Mouse (Mus musculus): ENCODE measurements around the gene Eps15. TPM values are rescaled to one million over a fixed set of nuclear protein-coding genes. Genes with fewer than 3 reads are reported as not detected.

Gene Eps15
- polyA plus RNA-seq, 1 experiment from 2014 or later = 56.2 TPM

DNA sequence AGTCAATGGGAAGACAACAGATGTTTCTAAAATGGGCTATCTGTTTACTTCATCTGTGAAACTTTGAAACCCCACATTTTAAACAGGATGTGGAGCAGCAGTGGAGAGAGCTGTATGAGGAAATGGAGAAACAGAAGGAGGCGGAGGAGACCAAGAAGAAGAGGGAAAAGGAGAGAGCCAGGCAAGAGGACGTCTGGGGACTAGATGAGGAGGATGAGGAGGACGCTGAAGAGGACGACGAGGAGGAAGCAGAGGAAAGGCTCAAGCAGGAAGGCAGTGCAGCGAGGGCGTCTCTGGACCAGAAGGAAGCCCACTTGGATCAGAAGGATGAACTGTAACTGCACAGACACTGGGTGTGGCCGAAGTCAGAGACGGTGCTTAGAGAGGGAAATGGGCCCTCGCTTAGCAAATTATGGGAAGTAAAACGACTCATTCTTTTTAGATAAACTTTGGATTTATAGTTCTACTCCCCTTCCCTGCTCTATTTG, 26.4 kb upstream of the Eps15 start:
- Histone ChIP-seq H3K9me3 (no peaks in the 10 kb centered on the region), H3K4me1 (no peaks in the 10 kb centered on the region), H3K4me3 (no peak overlapping the region), H3K4me2 (replicated peaks) (no peak overlapping the region), H3K27me3 (no peaks in the 10 kb centered on the region), H3K9ac (replicated peaks) (no peak overlapping the region), H3K27ac (replicated peaks) (no peak overlapping the region), H3K36me3 (no peaks in the 10 kb centered on the region)
- WGBS = 77% methylated on average over 11 of the region's 11 CpGs
- ATAC-seq (ENCODE audit: low FRiP score, low read depth) = no peak

DNA sequence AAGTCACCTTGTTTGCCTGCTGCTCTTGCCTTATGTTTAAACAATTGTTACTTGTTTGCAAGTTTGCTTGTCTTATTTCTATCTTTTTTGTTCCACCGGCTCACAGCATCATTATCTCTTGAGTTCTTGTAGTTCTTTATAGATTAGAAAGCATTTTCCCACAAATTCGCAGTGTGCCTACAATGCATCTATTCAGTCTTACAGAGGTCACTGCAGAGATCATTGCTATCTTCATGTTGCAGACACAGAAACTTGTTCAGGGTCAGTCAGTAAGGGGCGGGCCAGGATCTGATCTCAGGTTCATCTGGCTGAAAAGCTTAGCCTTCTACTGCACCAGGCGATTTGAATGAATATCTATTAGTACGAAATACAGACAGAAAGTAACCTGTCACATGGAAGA, 25.6 kb upstream of the Eps15 start:
- H3K9me3 ChIP-seq = no peaks in the 10 kb centered on the region
- no peak overlapping the region for H3K27ac ChIP-seq (replicated peaks)
- no peak overlapping the region for H3K4me3 ChIP-seq
- ATAC-seq (ENCODE audit: low FRiP score, low read depth) = no peak
- H3K4me2 ChIP-seq (replicated peaks) = no peak overlapping the region
- no peaks in the 10 kb centered on the region for H3K4me1 ChIP-seq
- H3K36me3 ChIP-seq = no peaks in the 10 kb centered on the region
- no peaks in the 10 kb centered on the region for H3K27me3 ChIP-seq
- no peak overlapping the region for H3K9ac ChIP-seq (replicated peaks)
- WGBS = 85% methylated on average over 5 of the region's 5 CpGs

DNA sequence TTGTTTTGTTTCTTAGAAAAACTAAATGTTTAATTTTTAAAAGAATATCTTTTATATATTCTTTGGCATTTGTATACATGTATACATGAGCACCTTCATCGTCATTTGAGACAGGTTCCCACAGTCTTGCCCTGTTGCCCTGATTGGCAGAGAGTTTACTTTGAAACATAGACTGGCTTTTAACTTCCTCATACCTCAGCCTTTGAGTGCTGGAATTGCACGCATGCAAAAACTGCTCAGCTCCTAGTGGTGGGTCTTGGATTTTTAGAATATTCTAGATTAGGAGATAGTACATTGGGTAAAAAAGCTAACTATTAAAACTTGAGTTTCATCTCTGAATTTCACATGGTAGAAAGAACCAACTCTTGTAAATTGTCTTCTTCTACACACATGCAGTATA, 24.7 kb upstream of the Eps15 start:
- Histone ChIP-seq H3K9ac (replicated peaks) (no peak overlapping the region), H3K4me3 (no peak overlapping the region), H3K27ac (replicated peaks) (no peak overlapping the region), H3K4me2 (replicated peaks) (no peak overlapping the region), H3K27me3 (no peaks in the 10 kb centered on the region), H3K9me3 (no peaks in the 10 kb centered on the region), H3K36me3 (no peaks in the 10 kb centered on the region), H3K4me1 (no peaks in the 10 kb centered on the region)
- WGBS = 90% methylated on average over 2 of the region's 2 CpGs
- ATAC-seq (ENCODE audit: low FRiP score, low read depth) = no peak

DNA sequence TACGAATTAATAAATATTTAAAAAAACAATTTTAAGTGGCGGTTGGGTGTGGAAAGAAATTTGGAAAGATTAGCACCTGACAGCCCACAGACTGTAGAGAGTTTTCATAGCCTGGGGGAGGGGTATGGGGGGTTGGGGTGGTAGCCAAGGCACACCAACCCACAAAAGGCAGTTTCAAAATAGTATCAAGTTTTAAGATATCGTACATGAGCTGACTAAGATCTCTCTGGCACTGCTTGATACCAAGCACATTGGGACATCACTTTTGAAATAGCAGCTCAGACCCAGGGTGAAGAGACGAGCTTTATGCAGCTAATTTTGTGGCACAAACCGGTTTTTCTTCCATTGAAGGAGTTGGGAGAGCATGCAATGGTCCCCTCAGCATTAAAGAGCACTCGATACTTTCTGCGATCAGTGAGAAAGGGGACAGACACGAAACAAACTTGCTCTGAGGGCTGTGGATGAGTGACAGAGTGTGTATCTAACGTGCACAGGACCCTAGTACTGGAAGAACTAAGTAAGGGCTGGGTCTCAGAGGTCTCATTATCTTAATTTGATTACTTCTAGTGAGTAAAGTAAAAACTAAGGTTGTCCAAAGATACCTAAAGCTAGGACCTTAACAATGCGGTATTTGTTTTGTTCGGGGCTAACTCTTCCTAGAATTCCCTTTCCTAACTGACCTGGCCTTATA, 24.2 kb upstream of the Eps15 start:
- no peak overlapping the region for H3K27ac ChIP-seq (replicated peaks)
- 83% methylated on average over 11 of the region's 11 CpGs for WGBS
- no peak for ATAC-seq (ENCODE audit: low FRiP score, low read depth)

DNA sequence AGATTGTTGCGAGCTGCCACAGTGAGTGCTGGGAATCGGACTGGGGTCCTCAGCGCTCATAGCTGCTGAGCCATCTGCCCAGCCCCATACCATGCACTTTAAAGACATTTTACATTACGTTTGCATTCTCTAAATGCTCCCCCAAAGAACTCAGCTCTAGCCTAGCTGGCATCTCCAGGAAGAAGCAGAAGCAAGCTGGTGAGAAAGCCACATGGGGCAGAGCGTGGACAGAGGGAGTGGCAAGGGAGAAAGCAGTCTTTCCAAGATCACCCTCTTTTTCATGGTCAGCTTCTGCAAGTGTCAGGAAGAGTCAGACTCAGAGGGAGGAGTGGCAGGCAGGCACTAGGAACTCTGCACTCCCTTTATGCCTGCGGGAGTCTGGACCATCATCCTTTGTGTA, 23.3 kb upstream of the Eps15 start:
- no peak for ATAC-seq (ENCODE audit: low FRiP score, low read depth)
- no peaks in the 10 kb centered on the region for H3K9me3 ChIP-seq

More for the DNA sequence above, 24.2 kb upstream of the Eps15 start:
- Histone ChIP-seq H3K4me2 (replicated peaks) (no peak overlapping the region), H3K27me3 (no peaks in the 10 kb centered on the region), H3K4me3 (no peak overlapping the region), H3K9ac (replicated peaks) (no peak overlapping the region), H3K4me1 (no peaks in the 10 kb centered on the region), H3K9me3 (no peaks in the 10 kb centered on the region), H3K36me3 (no peaks in the 10 kb centered on the region)

DNA sequence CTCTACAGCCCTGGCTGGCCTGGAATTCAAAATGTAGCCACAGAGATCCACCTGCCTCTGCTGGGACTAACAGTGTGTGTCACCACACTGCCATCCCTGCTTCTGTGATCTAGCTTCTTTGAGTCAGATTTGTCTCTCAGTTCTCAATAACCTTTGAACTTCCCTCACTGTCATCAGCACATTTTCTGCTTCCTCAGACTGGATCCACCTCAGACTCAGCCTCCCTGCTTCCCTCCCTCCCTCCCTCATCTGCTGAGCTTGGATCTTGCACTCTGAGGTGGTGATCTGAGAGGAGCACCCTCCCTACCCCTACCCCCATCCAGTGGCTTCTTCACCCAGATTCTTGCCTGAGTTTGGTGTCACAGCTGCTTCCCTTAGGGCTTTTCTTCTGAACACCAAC, 22.4 kb upstream of the Eps15 start:
- Histone ChIP-seq H3K4me2 (replicated peaks) (no peak overlapping the region), H3K9me3 (no peaks in the 10 kb centered on the region), H3K9ac (replicated peaks) (no peak overlapping the region), H3K27me3 (no peaks in the 10 kb centered on the region), H3K4me3 (no peak overlapping the region), H3K27ac (replicated peaks) (no peak overlapping the region), H3K36me3 (no peaks in the 10 kb centered on the region), H3K4me1 (no peaks in the 10 kb centered on the region)
- no peak for ATAC-seq (ENCODE audit: low FRiP score, low read depth)

More for the DNA sequence above, 23.3 kb upstream of the Eps15 start:
- no peak overlapping the region for H3K4me2 ChIP-seq (replicated peaks)
- H3K36me3 ChIP-seq = no peaks in the 10 kb centered on the region
- no peaks in the 10 kb centered on the region for H3K4me1 ChIP-seq
- H3K4me3 ChIP-seq = no peak overlapping the region
- no peak overlapping the region for H3K27ac ChIP-seq (replicated peaks)
- no peaks in the 10 kb centered on the region for H3K27me3 ChIP-seq
- no peak overlapping the region for H3K9ac ChIP-seq (replicated peaks)
- WGBS = 85% methylated on average over 6 of the region's 6 CpGs

DNA sequence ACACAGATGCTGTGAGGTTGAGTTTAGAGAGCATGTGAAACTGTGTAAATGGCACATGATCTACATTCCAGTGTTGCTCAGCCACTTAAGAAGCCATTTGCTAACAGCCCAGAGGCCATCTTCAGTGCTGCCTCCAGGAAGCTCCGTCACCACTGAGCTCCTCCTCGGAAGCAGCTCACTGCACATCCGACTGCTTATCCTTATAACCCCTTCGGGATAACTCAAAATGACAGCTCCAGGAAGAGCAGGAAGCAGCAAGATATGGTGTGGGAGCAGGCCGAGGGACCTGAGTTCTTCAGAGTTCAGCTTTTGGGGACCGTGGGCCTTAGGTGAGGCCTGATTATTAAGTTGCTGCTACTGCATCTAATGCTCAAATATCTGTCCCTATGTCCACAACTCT, 18.0 kb upstream of the Eps15 start:
- no peaks in the 10 kb centered on the region for H3K27me3 ChIP-seq
- no peak overlapping the region for H3K9ac ChIP-seq (replicated peaks)
- WGBS = 78% methylated on average over 6 of the region's 6 CpGs
- H3K4me2 ChIP-seq (replicated peaks) = no peak overlapping the region
- H3K9me3 ChIP-seq = no peaks in the 10 kb centered on the region
- H3K4me3 ChIP-seq = no peak overlapping the region
- H3K27ac ChIP-seq (replicated peaks) = no peak overlapping the region
- ATAC-seq (ENCODE audit: low FRiP score, low read depth) = no peak
- no peaks in the 10 kb centered on the region for H3K4me1 ChIP-seq
- H3K36me3 ChIP-seq = no peaks in the 10 kb centered on the region

DNA sequence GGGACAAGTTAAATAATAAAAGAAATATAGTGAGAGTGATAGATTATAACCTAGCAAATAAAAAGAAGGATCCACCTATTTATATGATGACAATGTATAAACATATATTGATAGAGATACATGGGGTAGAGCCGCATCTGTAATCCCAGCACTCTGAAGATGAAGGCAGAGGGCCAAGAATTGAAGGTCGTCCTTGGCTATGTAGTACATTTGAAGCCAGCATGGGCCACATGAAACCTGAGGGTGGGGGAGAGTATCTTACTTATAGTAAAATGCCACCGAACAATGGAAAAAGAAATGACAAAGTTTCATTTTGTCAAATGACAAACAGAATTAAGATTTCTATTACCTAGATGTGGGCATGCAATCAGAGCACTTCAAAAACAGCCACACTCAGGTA, 14.0 kb upstream of the Eps15 start:
- no peaks in the 10 kb centered on the region for H3K4me1 ChIP-seq
- ATAC-seq (ENCODE audit: low FRiP score, low read depth) = no peak
- H3K9me3 ChIP-seq = no peaks in the 10 kb centered on the region
- no peak overlapping the region for H3K9ac ChIP-seq (replicated peaks)
- no peak overlapping the region for H3K4me3 ChIP-seq
- 90% methylated on average over 3 of the region's 3 CpGs for WGBS
- no peaks in the 10 kb centered on the region for H3K27me3 ChIP-seq
- no peaks in the 10 kb centered on the region for H3K36me3 ChIP-seq
- no peak overlapping the region for H3K27ac ChIP-seq (replicated peaks)
- H3K4me2 ChIP-seq (replicated peaks) = no peak overlapping the region

DNA sequence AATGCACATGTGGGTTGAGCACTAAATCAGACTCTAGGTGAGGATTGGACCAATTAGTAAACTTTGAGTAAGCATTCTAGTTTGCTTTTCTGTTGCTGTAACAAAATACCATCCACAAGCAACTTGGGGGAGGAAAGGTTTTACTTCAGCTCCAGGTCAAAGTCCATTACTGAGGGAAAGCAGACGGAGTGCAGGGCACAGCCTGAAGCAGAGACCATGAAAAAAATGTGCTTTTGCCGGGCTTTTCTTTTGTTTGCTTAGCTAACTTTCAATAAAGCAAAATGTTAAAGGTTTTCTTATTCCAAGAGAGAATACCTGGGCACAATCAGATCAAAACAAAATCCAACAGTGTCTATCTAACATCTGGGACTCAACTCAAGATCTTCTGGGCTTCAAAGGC, 13.3 kb upstream of the Eps15 start:
- Histone ChIP-seq H3K4me2 (replicated peaks) (no peak overlapping the region), H3K27me3 (no peaks in the 10 kb centered on the region), H3K27ac (replicated peaks) (no peak overlapping the region), H3K9me3 (no peaks in the 10 kb centered on the region), H3K36me3 (no peaks in the 10 kb centered on the region), H3K4me1 (no peaks in the 10 kb centered on the region), H3K4me3 (no peak overlapping the region), H3K9ac (replicated peaks) (no peak overlapping the region)
- no peak for ATAC-seq (ENCODE audit: low FRiP score, low read depth)
- WGBS = 75% methylated on average over 2 of the region's 2 CpGs

DNA sequence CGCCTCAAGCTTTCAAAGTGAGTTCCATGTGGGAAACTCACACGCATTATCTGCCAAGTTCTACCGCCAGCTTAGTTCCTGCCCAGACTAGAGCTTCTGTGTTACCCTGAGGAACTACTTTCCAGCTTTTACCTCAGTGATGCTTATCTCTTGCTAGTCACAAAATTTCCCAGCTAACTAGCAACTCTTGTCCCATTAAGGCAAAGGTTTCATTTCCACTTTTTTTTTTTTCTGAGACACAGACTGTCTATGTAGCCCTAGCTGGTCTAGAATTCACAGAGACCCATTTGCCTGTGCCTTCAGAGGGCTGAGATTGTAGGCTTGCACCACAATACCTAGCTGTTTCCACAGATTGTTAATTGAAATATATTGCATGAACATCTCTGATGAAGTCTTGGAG, 12.6 kb upstream of the Eps15 start:
- Histone ChIP-seq H3K4me2 (replicated peaks) (no peak overlapping the region), H3K9ac (replicated peaks) (no peak overlapping the region), H3K36me3 (no peaks in the 10 kb centered on the region), H3K27me3 (no peaks in the 10 kb centered on the region), H3K27ac (replicated peaks) (no peak overlapping the region), H3K4me1 (no peaks in the 10 kb centered on the region), H3K9me3 (no peaks in the 10 kb centered on the region), H3K4me3 (no peak overlapping the region)
- WGBS = 86% methylated on average over 3 of the region's 3 CpGs
- no peak for ATAC-seq (ENCODE audit: low FRiP score, low read depth)

DNA sequence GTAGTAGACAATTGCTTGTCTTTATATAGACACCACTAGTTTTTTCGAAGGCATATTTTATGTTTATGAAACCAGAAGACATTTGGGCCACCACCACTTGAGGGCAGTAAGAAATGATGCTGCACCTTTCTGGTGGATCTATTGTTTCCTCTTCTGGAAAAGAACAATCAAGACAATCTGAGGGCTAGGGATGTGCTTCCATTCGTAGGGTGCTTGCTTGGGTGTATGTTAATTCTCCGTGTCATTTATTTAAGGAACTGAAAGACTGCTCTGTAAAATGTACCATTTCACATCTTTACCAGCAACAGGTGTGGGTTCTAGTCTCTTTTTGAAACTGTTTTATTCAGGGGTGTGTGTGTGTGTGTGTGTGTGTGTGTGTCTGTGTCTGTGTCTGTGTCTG, 11.2 kb upstream of the Eps15 start:
- Histone ChIP-seq H3K9me3 (no peaks in the 10 kb centered on the region), H3K27me3 (no peaks in the 10 kb centered on the region), H3K27ac (replicated peaks) (no peak overlapping the region), H3K9ac (replicated peaks) (no peak overlapping the region), H3K4me1 (no peaks in the 10 kb centered on the region), H3K36me3 (no peaks in the 10 kb centered on the region), H3K4me3 (no peak overlapping the region), H3K4me2 (replicated peaks) (no peak overlapping the region)
- 88% methylated on average over 3 of the region's 3 CpGs for WGBS
- ATAC-seq (ENCODE audit: low FRiP score, low read depth) = no peak

DNA sequence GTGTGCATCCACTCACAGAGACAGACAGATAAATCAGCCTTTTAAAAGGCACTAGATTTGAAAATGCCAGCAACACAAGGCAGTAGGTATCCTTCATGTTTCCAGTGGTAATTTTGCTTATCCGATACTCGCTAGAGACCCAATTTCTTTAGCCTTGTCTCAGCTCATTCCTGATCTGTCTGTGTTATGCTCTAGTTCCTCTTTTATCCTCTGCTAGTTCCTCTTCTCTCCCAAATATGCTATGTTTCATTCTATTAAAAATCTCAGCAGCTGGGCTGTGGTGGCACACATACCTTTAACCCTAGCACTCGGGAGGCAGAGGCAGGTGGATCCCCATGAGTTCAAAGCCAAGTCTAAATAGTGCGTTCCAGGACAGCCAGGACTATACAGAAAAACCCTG, 8.3 kb upstream of the Eps15 start:
- no peaks in the 10 kb centered on the region for H3K36me3 ChIP-seq
- WGBS = 98% methylated on average over 4 of the region's 4 CpGs
- ATAC-seq (ENCODE audit: low FRiP score, low read depth) = no peak

DNA sequence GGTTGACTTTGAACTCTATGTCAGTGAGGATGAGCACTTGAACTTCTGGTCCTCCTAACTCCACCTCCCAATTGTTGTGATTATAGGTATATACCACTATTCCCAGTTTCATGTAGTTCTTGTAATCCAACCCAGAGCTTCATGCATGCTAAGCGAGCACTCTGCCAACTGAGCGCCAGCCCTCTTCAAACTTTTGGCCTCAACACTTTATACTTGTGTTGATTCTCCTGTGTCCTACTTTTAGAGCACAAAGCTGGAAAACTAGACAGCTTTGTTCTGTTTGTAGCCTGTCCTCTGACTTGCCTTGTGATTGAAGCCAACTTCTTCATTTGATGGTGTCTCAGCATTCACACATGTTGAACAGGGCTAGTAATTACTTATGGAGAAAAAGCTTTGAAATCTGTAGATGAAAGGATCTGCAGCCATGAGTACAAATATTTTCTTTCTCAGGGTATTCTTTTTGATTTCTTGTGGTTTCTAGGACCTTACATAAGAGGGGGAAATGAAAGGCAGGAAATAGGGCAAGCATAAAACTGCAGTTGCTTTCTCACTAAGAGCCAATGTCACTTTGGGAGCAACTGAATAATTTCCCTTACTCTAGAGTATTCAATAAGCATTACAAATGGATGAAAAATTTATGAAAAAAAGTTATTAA, 6.4 kb upstream of the Eps15 start:
- Histone ChIP-seq H3K4me3 (no peak overlapping the region), H3K9ac (replicated peaks) (no peak overlapping the region), H3K36me3 (no peaks in the 10 kb centered on the region), H3K9me3 (no peaks in the 10 kb centered on the region), H3K27me3 (no peaks in the 10 kb centered on the region), H3K4me1 (no peaks in the 10 kb centered on the region), H3K27ac (replicated peaks) (no peak overlapping the region), H3K4me2 (replicated peaks) (no peak overlapping the region)
- 91% methylated on average over 2 of the region's 2 CpGs for WGBS
- no peak for ATAC-seq (ENCODE audit: low FRiP score, low read depth)

More for the DNA sequence above, 8.3 kb upstream of the Eps15 start:
- Histone ChIP-seq H3K9me3 (no peaks in the 10 kb centered on the region), H3K4me1 (no peaks in the 10 kb centered on the region), H3K4me3 (no peak overlapping the region), H3K27ac (replicated peaks) (no peak overlapping the region), H3K9ac (replicated peaks) (no peak overlapping the region), H3K27me3 (no peaks in the 10 kb centered on the region), H3K4me2 (replicated peaks) (no peak overlapping the region)

Data from midbrain, embryonic 12.5 days (tissue).